Mouse (Mus musculus): ENCODE results near the gene Cd4. TPM values are rescaled to one million over a fixed set of nuclear protein-coding genes. Genes with fewer than 3 reads are reported as not detected.

The Cd4 gene
- polyA plus RNA-seq, 1 experiment: 4.3 TPM

DNA sequence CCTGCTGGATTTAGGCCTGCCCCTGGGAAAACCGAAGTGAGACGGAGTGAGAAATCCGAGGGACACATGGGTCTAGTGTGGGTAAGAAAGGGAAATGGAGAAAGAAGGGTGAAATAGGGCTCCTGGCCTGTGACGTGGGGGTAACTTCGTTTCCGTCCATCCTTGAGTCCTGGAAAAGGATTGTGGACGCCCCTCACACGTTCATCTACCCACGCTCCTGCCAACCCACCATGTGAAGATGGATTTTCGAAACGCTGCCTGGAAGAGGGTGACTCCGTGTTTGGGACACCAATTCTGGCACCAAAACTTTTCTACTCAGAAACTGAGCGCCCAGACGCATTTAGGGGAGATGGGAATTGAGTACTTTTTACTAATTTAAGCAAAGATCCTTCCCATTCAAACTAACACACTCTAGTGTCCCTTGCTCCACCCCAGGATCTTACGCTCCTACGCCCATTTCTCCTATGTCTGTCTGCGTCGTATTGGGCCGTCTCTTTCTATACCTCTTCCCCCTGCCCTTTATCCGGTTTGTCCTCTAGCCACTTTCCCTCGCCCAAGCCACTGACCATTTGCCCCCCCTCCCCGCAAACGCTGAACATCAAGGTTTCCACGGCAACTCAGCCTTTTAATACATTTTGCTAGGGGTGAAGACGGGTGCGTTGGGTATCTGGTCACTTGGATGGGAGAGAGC is 30.0 kb downstream of the Cd4 start:
- no peak for DNase-seq
- H3K4me1 ChIP-seq (ENCODE audit: control insufficient read depth, insufficient read depth, low read length): no peaks in the 10 kb centered on the region
- peak overlapping the region; percentile 65; the same call in 1 of the 2 replicates for H3K4me3 ChIP-seq (ENCODE audit: insufficient read depth, low read depth, low read length)
- no peaks in the 10 kb centered on the region for H3K36me3 ChIP-seq (ENCODE audit: control insufficient read depth, insufficient read depth, low read length)
- WGBS: 37% methylated on average over 26 of the region's 26 CpGs
- H3K27me3 ChIP-seq (replicated peaks; ENCODE audit: control insufficient read depth, insufficient read depth, low read length): no peaks in the 10 kb centered on the region
- no peak overlapping the region for H3K27ac ChIP-seq (ENCODE audit: insufficient read depth, low read depth, low read length)
- TF ChIP-seq POLR2A (IDR thresholded peaks at IDR 0.05; ENCODE audit: low read depth, low read length) (no peak), CTCF (conservative IDR thresholded peaks at IDR 0.05; ENCODE audit: insufficient read depth, insufficient read length, low read depth, low read length) (no peak)

DNA sequence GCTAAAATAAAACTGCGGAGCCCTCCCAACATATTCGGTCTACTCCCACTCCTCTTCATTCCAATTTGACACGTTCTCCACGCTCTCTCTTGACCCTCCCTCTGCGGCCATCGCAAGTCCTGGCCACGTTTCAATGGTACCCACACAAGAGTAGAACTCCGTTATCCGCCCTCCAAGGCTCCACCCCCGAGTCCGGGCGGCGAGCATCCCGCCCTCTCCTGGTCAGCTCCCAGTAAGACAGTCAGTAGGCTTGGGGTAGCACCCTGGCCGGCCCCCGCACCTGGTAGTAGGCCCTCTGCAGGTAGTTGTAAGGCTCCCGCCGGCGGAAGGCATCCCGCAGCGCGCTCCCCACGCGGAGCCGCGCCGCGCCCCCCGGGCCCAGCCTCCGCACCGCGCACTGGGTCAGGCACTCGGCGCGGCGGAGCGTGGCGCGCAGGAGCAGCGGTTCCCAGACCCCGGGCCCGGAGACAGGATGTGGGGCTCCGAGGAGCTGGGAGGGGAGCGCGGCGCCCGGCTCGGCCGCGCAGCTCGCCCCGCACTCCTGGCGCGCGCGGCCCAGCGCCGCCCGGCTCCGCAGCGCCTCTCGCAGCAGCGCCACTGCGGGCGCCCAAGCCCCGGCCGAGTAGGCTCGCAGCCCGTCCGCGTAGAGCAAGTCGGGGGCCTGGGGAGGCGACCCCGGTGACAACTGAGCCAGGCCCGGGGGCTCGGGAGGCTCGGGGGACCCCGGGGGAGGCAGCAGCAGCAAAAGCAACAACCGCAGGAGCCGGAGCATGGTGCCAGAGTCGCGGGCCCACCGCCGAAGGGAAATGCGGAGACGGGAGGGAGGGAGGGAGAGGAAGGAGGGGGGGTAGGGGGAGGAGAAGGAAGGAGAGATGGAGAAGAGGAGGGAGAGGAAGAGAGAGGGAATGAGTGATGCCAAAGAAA is 30.8 kb downstream of the Cd4 start, which contains the start of gene P3h3:
Gene P3h3, minus strand, starts transcription at position 837 of the 924 bp plus-strand sequence.
- TF ChIP-seq CTCF (conservative IDR thresholded peaks at IDR 0.05; ENCODE audit: insufficient read depth, insufficient read length, low read depth, low read length) (peak; percentile 55), POLR2A (IDR thresholded peaks at IDR 0.05; ENCODE audit: low read depth, low read length) (no peak)
- no peaks in the 10 kb centered on the region for H3K4me1 ChIP-seq (ENCODE audit: control insufficient read depth, insufficient read depth, low read length)
- DNase-seq: peak; percentile 79
- no peak within 1 kb of the TSS for H3K27ac ChIP-seq (ENCODE audit: insufficient read depth, low read depth, low read length)
- no peaks in the 10 kb centered on the region for H3K36me3 ChIP-seq (ENCODE audit: control insufficient read depth, insufficient read depth, low read length)
- under 1% methylated on average over 86 of the region's 86 CpGs for WGBS
- peak within 1 kb of the TSS; percentile 65 for H3K4me3 ChIP-seq (ENCODE audit: insufficient read depth, low read depth, low read length)
- no peaks in the 10 kb centered on the region for H3K27me3 ChIP-seq (replicated peaks; ENCODE audit: control insufficient read depth, insufficient read depth, low read length)

DNA sequence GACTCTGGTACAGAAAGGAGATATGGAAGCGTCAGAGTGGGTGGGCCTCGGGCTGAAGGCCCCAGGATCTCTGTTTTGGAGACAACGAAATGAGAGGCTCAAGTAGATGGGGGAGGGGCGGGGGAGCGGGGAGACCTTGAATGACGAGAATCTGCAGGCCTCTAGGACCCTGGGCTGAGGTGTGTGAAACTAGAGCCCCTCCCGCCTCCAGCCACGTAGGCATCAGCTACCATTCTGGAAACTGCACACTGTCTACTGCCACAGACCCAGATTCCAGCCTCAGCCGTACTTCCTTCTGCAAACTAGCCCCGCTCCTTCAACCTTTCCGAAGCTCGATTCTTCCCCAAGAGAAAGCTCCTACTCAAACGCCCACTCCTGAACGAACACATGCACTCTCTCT is 31.7 kb downstream of the Cd4 start:
- TF ChIP-seq POLR2A (IDR thresholded peaks at IDR 0.05; ENCODE audit: low read depth, low read length) (no peak), CTCF (conservative IDR thresholded peaks at IDR 0.05; ENCODE audit: insufficient read depth, insufficient read length, low read depth, low read length) (no peak)
- Histone ChIP-seq H3K27ac (ENCODE audit: insufficient read depth, low read depth, low read length) (no peak overlapping the region), H3K36me3 (ENCODE audit: control insufficient read depth, insufficient read depth, low read length) (no peaks in the 10 kb centered on the region), H3K4me1 (ENCODE audit: control insufficient read depth, insufficient read depth, low read length) (no peaks in the 10 kb centered on the region), H3K4me3 (ENCODE audit: insufficient read depth, low read depth, low read length) (no peak overlapping the region), H3K27me3 (replicated peaks; ENCODE audit: control insufficient read depth, insufficient read depth, low read length) (no peaks in the 10 kb centered on the region)
- 29% methylated on average over 14 of the region's 14 CpGs for WGBS
- no peak for DNase-seq

DNA sequence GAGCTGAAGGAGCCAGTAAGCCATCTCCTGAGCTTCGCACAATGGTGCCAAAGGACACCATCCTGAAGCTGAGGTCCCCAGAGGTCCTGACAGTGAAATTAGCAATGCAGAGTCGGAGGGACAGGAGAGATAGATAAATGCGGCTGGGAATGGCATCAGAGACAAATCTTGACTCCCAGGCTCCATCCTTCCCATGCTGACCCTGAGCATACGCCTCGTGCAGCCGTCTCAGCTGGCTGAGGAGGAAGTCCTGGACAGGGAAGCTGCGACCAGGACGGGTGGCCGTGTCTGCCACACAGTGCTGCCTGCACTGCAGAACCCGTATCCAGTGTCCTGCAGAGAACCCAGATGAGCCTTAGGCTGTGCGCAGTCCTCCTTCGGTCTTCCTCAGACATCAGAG is 33.4 kb downstream of the Cd4 start:
- H3K27ac ChIP-seq (ENCODE audit: insufficient read depth, low read depth, low read length): no peak overlapping the region
- no peak for DNase-seq
- no peak for TF ChIP-seq POLR2A (IDR thresholded peaks at IDR 0.05; ENCODE audit: low read depth, low read length)
- no peak for TF ChIP-seq CTCF (conservative IDR thresholded peaks at IDR 0.05; ENCODE audit: insufficient read depth, insufficient read length, low read depth, low read length)
- WGBS: 78% methylated on average over 12 of the region's 12 CpGs
- H3K4me1 ChIP-seq (ENCODE audit: control insufficient read depth, insufficient read depth, low read length): no peaks in the 10 kb centered on the region
- H3K4me3 ChIP-seq (ENCODE audit: insufficient read depth, low read depth, low read length): no peak overlapping the region
- H3K36me3 ChIP-seq (ENCODE audit: control insufficient read depth, insufficient read depth, low read length): no peaks in the 10 kb centered on the region
- H3K27me3 ChIP-seq (replicated peaks; ENCODE audit: control insufficient read depth, insufficient read depth, low read length): no peaks in the 10 kb centered on the region

DNA sequence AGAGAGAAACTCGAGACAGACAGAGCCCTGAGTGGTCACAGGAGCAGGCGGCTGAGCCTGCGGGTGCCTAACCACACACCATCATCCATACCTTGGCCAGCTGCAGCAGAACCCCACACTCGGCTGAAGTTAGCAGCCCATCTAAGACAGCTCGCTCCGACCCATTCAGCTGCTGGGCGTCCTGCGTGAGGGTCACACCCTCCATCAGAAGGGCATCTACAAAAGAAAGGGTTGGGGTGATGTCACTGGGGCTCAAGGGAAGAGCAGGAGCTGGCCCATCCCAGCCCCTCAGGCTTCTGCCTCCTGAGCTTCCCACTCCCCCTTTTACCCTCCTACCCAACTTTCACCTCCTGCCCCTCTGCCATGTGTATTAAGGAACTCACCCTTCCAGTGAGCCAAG is 37.5 kb downstream of the Cd4 start:
- no peak for TF ChIP-seq POLR2A (IDR thresholded peaks at IDR 0.05; ENCODE audit: low read depth, low read length)
- no peak for TF ChIP-seq CTCF (conservative IDR thresholded peaks at IDR 0.05; ENCODE audit: insufficient read depth, insufficient read length, low read depth, low read length)
- Histone ChIP-seq H3K27me3 (replicated peaks; ENCODE audit: control insufficient read depth, insufficient read depth, low read length) (no peaks in the 10 kb centered on the region), H3K36me3 (ENCODE audit: control insufficient read depth, insufficient read depth, low read length) (no peaks in the 10 kb centered on the region), H3K4me3 (ENCODE audit: insufficient read depth, low read depth, low read length) (no peak overlapping the region), H3K27ac (ENCODE audit: insufficient read depth, low read depth, low read length) (no peak overlapping the region), H3K4me1 (ENCODE audit: control insufficient read depth, insufficient read depth, low read length) (no peaks in the 10 kb centered on the region)
- 80% methylated on average over 8 of the region's 8 CpGs for WGBS
- no peak for DNase-seq

- DNase-seq: peak; percentile 91
- Histone ChIP-seq H3K36me3 (ENCODE audit: control insufficient read depth, insufficient read depth, low read length) (no peaks in the 10 kb centered on the region), H3K27me3 (replicated peaks; ENCODE audit: control insufficient read depth, insufficient read depth, low read length) (no peaks in the 10 kb centered on the region), H3K27ac (ENCODE audit: insufficient read depth, low read depth, low read length) (no peak overlapping the region), H3K4me3 (ENCODE audit: insufficient read depth, low read depth, low read length) (no peak overlapping the region), H3K4me1 (ENCODE audit: control insufficient read depth, insufficient read depth, low read length) (no peaks in the 10 kb centered on the region)
- WGBS: 13% methylated on average over 9 of the region's 9 CpGs
- TF ChIP-seq CTCF (conservative IDR thresholded peaks at IDR 0.05; ENCODE audit: insufficient read depth, insufficient read length, low read depth, low read length): peak; percentile 90
- TF ChIP-seq POLR2A (IDR thresholded peaks at IDR 0.05; ENCODE audit: low read depth, low read length): no peak
These were observed 40.7 kb downstream of the Cd4 start for GRCm38 (mm10) chr6:124847305-124847704.
